13 mouse cellular contexts compared by ENCODE assay signal in the genomic region with DNA sequence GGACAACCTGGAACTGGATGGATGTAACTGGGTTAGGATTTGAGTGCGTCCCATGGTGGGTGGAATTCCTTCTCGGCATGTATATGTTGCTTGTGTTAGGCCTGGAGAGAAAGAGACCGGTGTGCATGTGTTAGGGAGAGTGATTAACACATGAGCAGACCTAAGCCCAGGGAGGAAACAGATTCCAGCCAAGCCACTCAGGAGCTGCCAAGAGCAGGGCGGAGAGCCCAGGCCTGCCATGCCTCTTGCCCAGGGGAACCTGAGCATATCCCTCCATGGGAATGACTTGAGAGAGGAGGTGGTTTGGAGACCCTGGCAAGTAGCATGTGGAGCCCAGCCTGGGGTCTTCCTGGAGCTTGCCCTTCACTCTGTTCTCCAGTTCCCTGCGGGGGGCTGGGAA. TPM values are rescaled to one million over a fixed set of nuclear protein-coding genes. Genes with fewer than 3 reads are reported as not detected.
DNase-seq lines count a peak whose midpoint lies in the region; ATAC-seq and TF ChIP-seq lines count a peak whose summit lies in the region.
"Had no signal": no experiment of that assay in that cellular context is flagged by ENCODE, and none has a peak within 500 bp of the region (broad histone marks: within the 10 kb centered on the region; RNA-seq: fewer than 3 reads in every experiment).

No protein-coding gene starts in this region.

- DNase-seq in frontal cortex, postnatal 14 days (ENCODE audit: low spot score in 2 of 2): no peak
- peak; percentile 56 for DNase-seq in kidney, adult 11 months
- no peak for DNase-seq in kidney, postnatal 14 days
- DNase-seq in brain, embryonic 14.5 days (ENCODE audit: low read depth): peak; percentile 52
- DNase-seq in cerebellum, adult 9-11 months: peak; percentile 93
- no peak for DNase-seq in layer of hippocampus, adult 9-11 months
- no peak for DNase-seq in urinary bladder, postnatal 14 days (ENCODE audit: low spot score)
- DNase-seq: lung, embryonic 14.5 days; right cerebral cortex, adult 18-20 months; thymus, postnatal 4 days had no signal

- TF ChIP-seq CTCF in brain, embryonic 14.5 days (IDR thresholded peaks at IDR 0.05; ENCODE audit: borderline replicate concordance, extremely low read depth, insufficient read depth, insufficient read length): no peak

- peak; percentile 24; the same call in 1 of the 2 replicates for ATAC-seq in frontal cortex, adult (ENCODE audit: low TSS enrichment)
- ATAC-seq: activated CD4-positive, CD25-positive, alpha-beta regulatory T cell, adult 4 months; intestine, embryonic 16.5 days had no signal

- TF ChIP-seq POLR2A in brain, embryonic 14.5 days (IDR thresholded peaks at IDR 0.05; ENCODE audit: borderline replicate concordance, extremely low read depth, insufficient read depth, insufficient read length, poor library complexity, severe bottlenecking): no peak

RNA-seq across cellular contexts. Expression of a gene that starts 13.4 kb away (rescaled TPM):
- 83.0 and 109 TPM in 2 replicates for polyA plus RNA-seq in brain, embryonic 14.5 days (2012; rRNA removed)

Comparison
In these comparisons a context has a peak if more than half of its experiments do, and no peak if none do; other contexts are left out.
1. DNase-seq: peak in kidney, adult 11 months (single experiment), brain, embryonic 14.5 days (single experiment) and cerebellum, adult 9-11 months (single experiment); none in frontal cortex, postnatal 14 days (0 of 2), kidney, postnatal 14 days (single experiment), layer of hippocampus, adult 9-11 months (single experiment) and urinary bladder, postnatal 14 days (single experiment).